Mouse (Mus musculus): ENCODE measurements around the gene Usp30.

GRCm38 (mm10) chr5:114066601-114067000 is 1.3 kb downstream of the Usp30 start:
- TF ChIP-seq CTCF (IDR thresholded peaks at IDR 0.05; ENCODE audit: insufficient read depth, low read depth, low read length), result no peak
- no peak for TF ChIP-seq POLR2A (IDR thresholded peaks at IDR 0.05; ENCODE audit: insufficient read depth, low read depth, low read length)
